Mouse (Mus musculus): ENCODE data around the gene Jpt2.
"Not testable (repeated sequence)": the region's sequence is repeated elsewhere in the genome, so short reads cannot be mapped to it uniquely, and the experiment has no call there.

Jpt2 gene

DNA sequence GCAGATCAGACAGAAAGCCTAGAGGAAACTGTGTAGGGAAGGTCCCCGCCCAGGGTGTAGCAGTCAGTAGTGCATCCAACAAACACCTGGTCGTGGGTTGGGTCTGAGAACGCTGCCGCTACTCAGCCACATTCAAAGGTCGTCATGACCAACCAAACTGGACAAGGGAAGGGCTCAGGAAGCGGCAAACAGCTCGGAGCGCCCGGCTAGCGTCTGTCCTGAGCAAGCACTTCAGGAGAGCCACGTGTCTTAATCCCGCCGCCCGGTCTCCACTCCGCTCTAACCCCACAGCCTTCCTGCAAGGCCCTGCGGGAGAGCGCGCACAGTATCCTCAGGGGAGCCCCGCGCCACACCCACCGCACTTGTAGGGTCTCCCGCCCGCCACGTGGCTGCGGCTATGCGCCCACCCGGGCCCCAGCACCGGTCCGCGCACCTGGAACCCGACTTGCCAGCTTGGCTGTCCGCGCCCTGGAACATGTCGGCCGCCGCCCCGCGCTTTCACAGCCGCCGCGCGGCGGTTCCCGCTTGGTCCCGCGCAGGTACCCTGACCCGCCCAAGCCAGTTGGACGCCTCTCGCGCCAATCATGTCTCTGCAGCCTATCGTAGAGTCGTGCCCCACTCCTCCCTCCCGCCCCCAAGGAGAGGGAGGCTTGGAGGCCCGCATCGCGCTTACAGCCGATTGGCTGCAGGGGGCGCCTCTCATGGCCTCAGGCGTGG is at the start of gene Jpt2:
TSS of gene Jpt2 (minus strand) at position 555 of the 717 bp plus-strand sequence.
- DNase-seq (ENCODE audit: low read depth, low spot score): peak; percentile 98

DNA sequence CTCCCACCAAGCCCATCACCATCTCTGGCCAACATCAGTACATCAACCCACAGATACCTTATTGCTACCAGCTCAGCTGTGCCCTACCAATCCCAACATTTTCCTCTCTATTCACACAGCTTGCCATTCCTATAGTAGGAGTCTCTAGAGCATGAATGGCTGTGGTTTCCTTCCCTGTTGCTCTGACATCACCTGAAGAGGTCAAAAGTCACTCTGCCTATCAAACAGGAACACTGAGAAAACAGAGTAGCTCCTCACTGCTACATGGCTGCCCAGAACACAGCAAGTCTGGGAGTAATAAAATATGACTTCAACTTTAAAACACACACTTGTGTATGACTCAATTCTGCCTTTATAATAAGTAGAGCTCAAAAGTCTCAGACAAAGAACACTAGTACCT is 47.0 kb upstream of the Jpt2 start:
- no peak for DNase-seq (ENCODE audit: low read depth, low spot score)

GRCm38 (mm10) chr17:25005102-25005501 is 44.6 kb upstream of the Jpt2 start:
- no peak for DNase-seq (ENCODE audit: low read depth, low spot score)

- DNase-seq (ENCODE audit: low read depth, low spot score): no peak
These were observed 34.2 kb upstream of the Jpt2 start for GRCm38 (mm10) chr17:24994721-24995120.

DNA sequence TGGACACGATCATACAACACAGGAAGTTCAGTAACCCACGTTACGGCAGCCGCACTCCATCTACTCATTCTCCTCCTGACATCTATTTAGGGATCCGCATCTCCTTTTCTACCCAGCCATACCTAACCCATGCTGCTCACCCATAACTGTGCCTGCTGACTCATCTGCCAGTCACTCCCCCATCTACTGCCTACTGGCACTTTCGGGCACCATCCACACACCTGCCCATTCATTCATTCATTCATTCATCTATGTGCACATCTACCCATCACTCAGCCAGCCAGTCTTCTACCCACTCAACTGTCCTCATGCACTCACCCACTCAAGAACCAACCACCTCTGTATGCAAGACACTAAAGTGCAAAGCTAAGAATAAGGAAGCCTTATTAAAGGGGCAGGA is 26.7 kb upstream of the Jpt2 start:
- no peak for DNase-seq (ENCODE audit: low read depth, low spot score)

DNA sequence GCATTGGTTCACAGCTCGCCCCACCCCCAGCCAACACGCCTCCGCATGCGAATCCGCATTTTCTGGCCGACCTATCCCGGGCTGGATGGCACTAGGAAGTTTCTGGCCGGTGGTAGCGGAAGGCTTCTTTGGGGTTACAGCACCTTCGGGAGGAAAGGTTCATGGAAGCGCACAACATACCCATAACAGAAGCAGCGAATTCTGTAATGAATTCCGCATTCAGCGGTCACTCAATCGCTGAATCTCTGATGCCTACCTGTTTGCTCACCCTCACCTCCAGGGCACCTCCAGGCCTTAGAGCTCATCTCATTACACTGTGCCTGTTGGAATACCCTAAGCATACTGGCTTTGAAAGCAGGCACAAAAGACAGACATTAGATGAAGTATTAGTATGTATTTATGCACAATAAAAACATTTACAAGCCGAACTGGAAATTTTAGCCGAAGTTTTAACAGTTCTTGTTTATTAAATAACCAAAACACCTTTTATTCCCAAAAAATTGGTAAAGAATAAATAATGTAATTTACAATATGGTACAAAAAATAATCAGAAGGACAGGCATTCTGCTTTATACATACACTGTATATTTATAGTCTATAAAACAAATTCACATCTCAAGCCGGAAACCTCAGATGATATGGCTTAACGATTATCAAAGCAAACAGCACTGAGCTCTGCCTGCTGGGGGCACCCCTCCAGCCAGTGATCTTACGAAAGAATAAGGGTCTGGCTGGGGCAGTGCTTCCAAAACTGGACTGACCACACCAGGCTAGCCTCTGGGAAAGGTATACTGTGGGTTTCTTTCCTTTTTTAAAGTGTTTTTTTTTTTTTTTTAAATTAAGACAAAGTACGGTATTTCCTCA is 595 bp upstream of the Jpt2 start:
- DNase-seq (ENCODE audit: low read depth, low spot score): no peak

GRCm38 (mm10) chr17:24959371-24959770 is 1.1 kb downstream of the Jpt2 start:
- no peak for DNase-seq (ENCODE audit: low read depth, low spot score)

GRCm38 (mm10) chr17:24953291-24953690 is 7.2 kb downstream of the Jpt2 start:
- no peak for DNase-seq (ENCODE audit: low read depth, low spot score)

- DNase-seq (ENCODE audit: low read depth, low spot score): peak; percentile 43
These were observed 9.8 kb downstream of the Jpt2 start for GRCm38 (mm10) chr17:24950671-24951070.

DNA sequence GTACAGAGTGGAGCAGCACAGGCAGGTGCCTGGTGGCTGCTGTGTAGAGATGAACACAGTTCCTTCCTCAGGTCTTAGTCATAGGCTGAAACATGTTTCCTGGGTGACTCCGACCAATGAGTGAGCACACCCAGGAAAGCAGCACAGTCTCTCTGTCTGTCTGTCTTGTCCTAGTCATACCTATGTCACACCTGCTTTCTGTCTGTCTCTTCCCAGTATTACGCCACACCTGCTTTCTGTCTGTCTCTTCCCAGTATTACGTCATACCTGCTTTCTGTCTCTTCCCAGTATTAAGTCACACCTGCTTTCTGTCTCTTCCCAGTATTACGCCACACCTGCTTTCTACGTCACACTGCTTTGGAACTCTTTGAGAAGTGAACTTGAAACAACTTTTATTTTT is 12.3 kb downstream of the Jpt2 start:
- no peak for DNase-seq (ENCODE audit: low read depth, low spot score)

- DNase-seq (ENCODE audit: low read depth, low spot score): not testable (repeated sequence)
These were observed 16.9 kb downstream of the Jpt2 start for GRCm38 (mm10) chr17:24943589-24943988.

- DNase-seq (ENCODE audit: low read depth, low spot score): no peak
These were observed 17.5 kb downstream of the Jpt2 start for GRCm38 (mm10) chr17:24943036-24943435.

DNA sequence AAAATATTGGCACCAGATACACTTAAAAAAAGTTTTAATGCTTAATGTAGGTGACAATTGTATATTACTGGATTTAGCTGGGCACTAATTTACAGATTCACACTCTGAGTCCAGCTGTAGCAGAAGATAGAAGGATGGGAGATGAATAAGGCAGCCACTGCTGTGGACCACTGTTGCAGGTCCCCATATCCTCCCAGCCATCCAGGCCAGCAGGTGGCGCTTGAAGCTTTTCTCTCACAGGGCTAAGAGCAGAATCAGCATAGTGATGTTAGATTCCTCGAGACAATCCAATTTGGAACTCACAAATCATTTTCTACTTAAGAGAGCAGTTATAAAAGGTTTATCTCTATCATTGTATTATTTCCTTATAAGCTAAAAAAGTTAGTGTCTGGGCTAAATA is 18.0 kb downstream of the Jpt2 start:
- DNase-seq (ENCODE audit: low read depth, low spot score): peak; percentile 20

GRCm38 (mm10) chr17:24937266-24937665 is 23.2 kb downstream of the Jpt2 start:
- DNase-seq (ENCODE audit: low read depth, low spot score): no peak

- peak; percentile 87 for DNase-seq (ENCODE audit: low read depth, low spot score)
These were observed 23.9 kb downstream of the Jpt2 start, which contains the start of gene Mapk8ip3 for GRCm38 (mm10) chr17:24936259-24937237. Gene Mapk8ip3, minus strand, starts transcription at chr17:24936977.

GRCm38 (mm10) chr17:24935666-24936065 is 24.8 kb downstream of the Jpt2 start:
- no peak for DNase-seq (ENCODE audit: low read depth, low spot score)

- no peak for DNase-seq (ENCODE audit: low read depth, low spot score)
These were observed 25.6 kb downstream of the Jpt2 start for GRCm38 (mm10) chr17:24934926-24935325.

- no peak for DNase-seq (ENCODE audit: low read depth, low spot score)
These were observed 27.3 kb downstream of the Jpt2 start for GRCm38 (mm10) chr17:24933163-24933562.

- DNase-seq (ENCODE audit: low read depth, low spot score): no peak
These were observed 28.1 kb downstream of the Jpt2 start for GRCm38 (mm10) chr17:24932431-24932830.

DNA sequence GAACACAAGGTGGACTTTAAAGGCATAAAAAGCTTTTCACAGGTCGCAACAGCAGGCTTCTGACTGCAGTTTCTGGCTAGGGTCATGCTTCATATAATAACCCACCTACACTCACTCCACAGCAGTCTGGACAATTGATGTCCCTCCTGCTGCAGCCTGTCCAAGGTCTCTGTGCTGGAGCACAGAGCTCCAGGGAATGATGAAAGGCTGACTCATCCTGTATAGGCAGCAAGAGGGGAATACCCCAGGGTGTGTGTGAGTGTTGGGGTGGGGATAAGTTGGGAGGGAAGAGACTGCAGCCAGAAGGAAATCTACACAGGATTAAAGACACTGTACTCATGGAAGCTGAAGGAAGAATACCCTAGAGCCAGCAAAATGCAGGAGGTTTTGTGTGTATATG is 31.0 kb downstream of the Jpt2 start:
- DNase-seq (ENCODE audit: low read depth, low spot score): no peak

DNA sequence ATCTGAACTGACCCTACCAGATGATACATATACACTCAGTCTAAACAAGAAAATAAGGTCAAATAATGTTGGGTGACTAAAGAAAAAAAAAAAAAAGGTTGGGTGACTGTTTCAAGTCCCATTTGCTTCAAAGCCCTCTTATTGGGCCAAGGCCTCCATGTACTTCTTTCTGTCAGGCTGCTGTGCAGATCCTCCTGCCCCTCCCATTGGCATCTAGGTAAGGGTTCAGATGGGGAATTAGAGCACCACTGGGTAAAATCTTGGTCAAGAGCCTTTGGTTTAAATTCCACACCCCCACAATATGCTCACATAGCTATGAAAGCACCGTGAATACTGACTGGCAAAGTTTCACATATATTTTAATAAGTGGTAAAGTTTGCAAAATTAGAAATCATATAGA is 37.2 kb downstream of the Jpt2 start:
- no peak for DNase-seq (ENCODE audit: low read depth, low spot score)

DNA sequence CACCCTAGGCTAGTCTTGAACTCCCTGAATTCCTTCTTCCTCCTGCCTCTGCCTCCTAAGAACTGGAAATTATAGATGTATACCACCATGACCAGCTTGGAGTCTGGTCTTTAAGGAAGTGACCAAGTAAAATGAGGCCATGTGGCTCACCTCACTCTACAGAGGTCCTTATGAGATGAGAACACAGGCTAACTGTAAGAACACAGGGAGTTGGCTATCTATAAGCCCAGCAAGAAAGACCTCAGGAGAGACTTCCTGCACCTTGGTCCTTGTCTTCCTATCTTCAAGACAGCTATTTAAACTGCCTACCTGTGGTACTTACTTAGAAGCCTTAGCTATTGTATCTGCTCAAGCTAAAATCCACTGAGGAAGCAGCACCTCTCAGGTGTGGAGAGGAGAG is 46.5 kb downstream of the Jpt2 start:
- DNase-seq (ENCODE audit: low read depth, low spot score): no peak
